Mouse (Mus musculus): Measurements from ENCODE around the gene Eda.
A peak's percentile ranks its signal among the peaks of the same experiment; 100 is the strongest.

Eda gene

DNA sequence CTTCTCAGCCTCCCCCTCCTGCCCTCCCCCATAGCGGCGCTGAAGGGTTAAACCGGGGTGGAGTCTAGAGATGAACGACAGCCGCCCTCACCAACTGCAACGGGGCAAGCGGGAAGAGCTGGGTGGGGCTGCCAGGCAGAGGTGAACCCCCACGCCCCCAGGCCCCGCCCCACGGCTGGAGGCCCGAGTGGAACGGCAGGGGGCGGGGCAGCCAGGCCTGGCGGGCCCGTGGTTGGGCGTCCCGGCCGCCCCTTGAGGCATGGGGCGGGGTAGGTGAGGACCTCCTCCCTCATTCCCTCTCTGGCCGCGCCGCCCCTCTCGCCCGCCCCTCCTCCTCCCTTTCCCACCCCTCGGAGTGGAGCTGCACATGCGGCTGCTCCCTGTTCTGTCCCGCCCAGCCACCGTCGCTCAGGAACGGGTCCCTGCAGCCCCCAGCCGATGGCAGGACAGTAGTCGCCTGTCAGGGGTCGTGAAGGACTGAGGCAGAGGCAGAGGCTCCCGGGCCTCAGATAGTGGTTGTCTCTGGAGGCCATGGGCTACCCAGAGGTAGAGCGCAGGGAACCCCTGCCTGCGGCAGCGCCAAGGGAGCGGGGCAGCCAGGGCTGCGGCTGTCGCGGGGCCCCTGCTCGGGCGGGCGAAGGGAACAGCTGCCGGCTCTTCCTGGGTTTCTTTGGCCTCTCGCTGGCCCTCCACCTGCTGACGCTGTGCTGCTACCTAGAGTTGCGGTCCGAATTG, at the start of gene Eda:
TSS of gene Eda (plus strand) at position 357 of the 735 bp plus-strand sequence.
- DNase-seq (ENCODE audit: low spot score): peak; percentile 87

DNA sequence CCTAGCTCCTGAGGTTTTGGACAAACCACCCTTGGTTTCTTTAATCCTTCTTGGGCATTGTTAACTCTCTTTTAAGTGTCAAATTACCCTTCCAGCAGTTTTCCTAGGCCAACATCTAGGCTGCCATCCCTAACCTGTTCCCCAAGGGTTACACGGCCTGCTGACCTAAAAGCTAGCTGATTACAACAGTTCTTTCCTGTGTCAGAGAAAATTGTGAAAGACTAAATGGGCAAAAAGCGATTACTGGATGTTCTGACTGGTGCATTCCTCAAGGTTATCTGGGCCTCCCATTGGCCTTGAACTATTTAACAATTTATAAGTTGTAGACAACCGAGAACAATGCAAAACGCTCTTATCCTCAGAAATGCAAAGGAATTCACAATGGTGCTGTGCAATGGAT, 14.4 kb upstream of the Eda start:
- no peak for DNase-seq (ENCODE audit: low spot score)

DNA sequence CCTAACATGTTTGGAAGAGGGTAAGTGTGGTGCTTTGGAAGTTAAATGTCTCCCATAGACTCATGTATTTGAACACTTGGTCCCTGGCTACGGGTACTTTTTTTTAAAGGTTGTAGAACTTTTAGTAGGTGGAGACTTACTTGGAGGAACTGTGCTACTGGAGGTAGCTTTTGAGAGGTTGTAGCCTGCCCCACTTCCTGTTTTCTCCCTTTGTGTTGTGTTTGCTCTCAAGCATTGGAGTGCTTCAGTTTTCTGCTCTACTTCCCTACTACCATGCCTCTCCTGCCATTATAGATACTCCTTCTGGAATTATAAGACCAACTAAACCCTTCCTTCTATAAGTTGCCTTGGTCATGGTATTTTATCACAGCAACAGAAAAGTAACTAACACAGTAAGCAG, 5.3 kb upstream of the Eda start:
- no peak for DNase-seq (ENCODE audit: low spot score)

- peak; percentile 1 for DNase-seq (ENCODE audit: low spot score)
Observed at GRCm38 (mm10) chrX:99974381-99974780, 1.0 kb upstream of the Eda start.

- DNase-seq (ENCODE audit: low spot score): no peak
Observed at GRCm38 (mm10) chrX:99974803-99975202, 603 bp upstream of the Eda start.

- peak; percentile 11 for DNase-seq (ENCODE audit: low spot score)
Observed at GRCm38 (mm10) chrX:99975985-99976924, 849 bp downstream of the Eda start.

- peak; percentile 14 for DNase-seq (ENCODE audit: low spot score)
Observed at GRCm38 (mm10) chrX:99978354-99978753, 2.9 kb downstream of the Eda start.

DNA sequence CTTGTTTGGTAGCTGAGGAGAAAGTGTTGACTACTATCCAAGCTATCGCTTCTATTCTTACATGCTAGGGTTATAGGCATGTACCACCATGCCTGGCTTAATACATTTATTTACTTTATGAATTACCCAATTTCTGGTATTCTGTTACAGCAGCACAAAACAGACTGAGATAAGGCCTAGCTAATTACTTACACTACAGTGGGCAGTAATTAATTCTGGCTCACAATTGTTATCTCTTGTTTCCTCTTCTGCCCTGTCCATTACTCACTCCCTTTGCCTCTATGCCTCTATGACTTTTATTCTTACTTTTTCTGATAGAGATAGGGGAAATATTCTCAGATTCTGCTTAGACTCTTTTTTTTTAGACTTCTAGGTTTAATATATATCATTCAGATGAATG, 18.0 kb downstream of the Eda start:
- DNase-seq (ENCODE audit: low spot score): no peak

DNA sequence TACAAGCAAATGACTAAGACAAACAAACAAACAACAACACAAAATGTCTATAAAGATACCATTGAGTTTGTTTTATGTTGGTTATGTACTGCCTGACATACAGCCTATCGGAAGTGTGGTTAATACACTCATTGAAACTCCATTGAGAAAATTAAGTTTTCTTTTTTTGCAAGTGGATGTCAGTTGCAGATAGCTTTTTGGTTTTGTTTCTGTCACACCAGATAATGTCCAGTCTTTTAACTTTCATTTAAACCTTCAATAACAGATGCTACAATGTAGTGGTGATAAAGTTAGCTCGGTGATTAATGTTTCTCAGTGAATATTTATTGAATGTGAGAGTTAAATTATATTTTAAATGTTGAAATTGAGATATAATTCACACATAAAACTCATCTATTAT, 23.9 kb downstream of the Eda start:
- DNase-seq (ENCODE audit: low spot score): no peak

- no peak for DNase-seq (ENCODE audit: low spot score)
Observed at GRCm38 (mm10) chrX:100118362-100118761, 143.0 kb downstream of the Eda start.

DNA sequence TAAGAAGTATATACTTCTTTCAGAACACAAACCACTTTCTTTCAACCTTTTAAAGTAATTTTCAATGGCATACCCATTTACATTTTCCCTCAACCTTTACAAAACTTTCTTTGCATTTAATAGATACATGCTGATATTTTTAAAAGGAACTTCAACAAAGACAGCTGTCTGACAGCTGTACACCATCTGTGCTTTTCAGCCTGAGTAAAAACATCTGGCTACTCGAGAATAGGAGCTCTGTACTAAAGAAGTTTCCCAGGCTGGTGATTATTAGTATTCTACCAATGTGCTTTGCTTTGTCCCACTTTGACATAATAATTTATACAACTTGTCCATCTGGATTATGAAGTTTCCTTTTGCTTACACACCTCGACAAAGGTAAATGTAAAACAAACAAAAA, 219.9 kb downstream of the Eda start:
- peak; percentile 1 for DNase-seq (ENCODE audit: low spot score)

DNA sequence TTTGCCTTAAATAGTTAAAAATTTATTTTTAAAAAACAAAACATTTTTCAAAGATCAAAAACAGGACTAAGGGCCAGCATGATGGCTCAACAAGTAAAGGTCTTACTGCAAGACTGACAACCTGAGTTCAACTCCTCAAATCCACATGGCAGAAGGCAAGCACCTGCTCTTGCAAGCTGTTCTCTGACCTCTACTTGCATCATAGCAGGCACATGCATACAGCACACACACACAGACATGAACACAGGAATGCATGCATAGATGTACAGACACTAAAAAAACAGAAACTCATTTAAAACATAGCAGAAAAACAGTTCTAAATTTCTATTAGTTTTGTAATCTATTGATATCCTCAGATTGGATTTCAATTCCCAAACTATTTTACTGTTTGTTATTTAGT, 338.2 kb downstream of the Eda start:
- no peak for DNase-seq (ENCODE audit: low spot score)

DNA sequence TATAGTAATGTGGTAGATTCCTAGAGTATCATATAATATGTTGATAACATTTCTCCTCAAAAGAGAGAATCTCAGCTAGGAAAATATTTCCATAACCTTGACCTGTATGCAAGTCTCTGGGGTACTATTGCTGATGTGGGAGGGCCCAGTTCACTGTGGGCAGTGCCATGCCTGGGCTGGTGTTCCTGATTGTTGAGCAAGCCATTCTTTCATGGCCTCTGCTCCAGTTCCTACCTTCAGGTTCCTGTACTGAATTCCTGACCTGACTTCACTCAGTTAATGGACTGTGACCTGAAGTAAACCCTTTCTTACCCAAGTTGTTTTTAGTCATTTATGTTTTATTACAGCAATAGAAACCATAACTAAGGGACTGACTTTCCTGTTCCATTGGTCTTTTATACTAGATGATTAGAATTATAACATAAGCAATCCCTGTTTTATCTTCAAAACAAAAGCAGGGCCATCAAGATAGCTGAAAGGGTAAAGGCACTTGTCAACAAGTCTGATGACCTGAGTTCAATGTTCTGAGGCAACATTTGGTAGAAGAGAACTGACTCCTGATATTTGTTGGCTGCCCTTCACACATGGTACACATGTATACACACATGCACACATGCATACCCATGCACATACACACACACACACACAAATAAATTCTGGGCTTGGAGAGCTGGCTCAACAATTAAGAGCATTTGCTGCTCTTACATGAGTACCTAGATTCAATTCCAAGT, 338.9 kb downstream of the Eda start:
- DNase-seq (ENCODE audit: low spot score): no peak

DNA sequence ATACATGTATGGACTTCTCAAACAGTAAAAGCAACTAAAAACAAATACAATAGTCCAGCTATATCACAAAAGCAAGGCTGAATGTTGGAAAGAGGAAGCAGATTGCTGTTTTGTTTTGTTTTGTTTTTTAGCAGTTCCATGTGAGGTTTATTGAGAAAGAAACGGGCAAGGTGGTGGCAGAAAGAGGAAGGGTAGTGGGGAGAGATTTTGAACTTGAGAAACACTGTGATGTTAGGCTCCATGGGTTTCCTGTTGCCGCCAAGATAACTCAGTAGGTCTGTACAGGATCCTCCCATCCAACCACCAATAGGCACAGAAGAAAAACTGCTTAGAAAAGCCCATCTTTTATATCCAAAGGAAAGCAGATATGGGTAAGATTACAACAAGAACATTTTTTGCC, 365.3 kb downstream of the Eda start:
- no peak for DNase-seq (ENCODE audit: low spot score)

GRCm38 (mm10) chrX:100344433-100344832, 369.0 kb downstream of the Eda start:
- DNase-seq (ENCODE audit: low spot score): no peak

DNA sequence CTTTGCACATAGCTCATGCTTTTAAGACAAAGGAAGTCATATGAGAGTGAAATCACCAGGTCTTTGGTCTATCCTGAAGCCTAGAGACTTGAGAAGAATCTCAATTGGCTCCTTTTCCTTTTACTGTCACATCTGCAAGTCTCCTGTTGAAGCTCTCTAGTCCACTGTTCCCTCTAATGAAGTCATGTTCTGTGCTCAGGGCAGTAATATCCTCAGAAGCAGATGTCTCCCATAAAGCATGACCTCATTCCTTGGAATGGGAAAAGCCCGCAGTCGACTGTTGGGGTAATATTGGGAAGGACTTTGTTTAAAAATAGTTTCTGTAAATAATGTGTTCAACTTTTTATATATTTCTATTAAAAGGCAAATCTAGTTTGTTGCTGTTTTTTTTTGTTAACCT, 381.6 kb downstream of the Eda start:
- no peak for DNase-seq (ENCODE audit: low spot score)

DNA sequence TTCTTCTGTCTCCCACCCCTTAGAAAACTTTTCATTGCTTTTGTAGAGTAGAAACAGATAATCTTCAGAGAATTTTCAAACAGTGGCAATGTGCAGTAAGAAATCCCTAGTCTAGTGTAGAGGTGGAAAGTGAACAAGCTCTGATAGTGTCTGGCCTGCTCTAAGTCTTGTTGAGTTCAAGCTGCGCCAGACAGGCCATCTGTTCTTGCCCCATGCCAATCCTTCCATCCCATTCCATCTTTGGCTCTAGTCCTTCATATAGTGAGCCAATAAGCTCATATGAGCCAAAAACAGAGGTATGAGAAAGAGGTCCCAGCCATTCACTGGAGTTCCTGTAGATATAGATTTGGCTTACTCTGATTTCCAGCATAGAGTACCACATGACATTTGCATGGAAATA, 414.5 kb downstream of the Eda start:
- no peak for DNase-seq (ENCODE audit: low spot score)

GRCm38 (mm10) chrX:100392304-100392703, 416.9 kb downstream of the Eda start:
- DNase-seq (ENCODE audit: low spot score): peak; percentile 67

GRCm38 (mm10) chrX:100394223-100394861, 418.9 kb downstream of the Eda start:
- no peak for DNase-seq (ENCODE audit: low spot score)

DNA sequence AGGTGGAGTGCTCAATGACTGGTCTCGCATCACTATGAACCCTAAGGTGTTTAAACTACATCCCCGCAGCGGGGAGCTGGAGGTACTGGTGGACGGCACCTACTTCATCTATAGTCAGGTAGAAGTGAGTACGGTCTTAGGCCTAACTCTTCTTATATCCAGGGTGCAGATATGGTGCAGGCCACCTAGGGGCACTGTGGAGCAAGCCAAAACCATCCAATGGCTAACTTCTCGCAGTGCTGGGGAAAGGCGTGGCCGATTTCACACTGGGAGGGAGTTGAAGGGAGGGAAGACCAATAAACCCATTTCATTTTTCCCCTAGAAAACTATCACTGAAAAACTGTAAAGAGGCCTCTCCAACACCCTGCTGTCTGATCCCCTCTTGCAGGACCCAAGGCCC, 419.6 kb downstream of the Eda start:
- no peak for DNase-seq (ENCODE audit: low spot score)

DNA sequence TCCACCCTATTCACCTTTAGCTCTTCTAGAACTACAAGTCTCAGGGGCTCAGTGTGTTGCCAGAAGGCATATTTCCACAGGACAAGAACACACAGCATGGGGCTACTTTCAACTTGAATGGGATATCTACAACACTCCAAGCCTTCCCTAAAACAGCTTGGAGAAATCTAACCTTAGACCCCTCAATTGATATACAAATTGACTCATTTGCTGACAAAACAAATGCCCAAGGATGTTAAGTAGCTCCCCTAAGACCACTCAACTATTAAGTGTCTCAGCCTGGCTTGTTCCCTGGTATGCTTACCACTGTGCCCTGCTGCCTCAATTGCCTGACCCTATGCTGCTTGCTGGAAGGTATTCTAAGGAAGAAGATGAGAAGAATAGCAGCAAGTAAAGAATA, 425.5 kb downstream of the Eda start:
- DNase-seq (ENCODE audit: low spot score): no peak

GRCm38 (mm10) chrX:100401657-100402056, 426.3 kb downstream of the Eda start:
- DNase-seq (ENCODE audit: low spot score): no peak
